Mouse (Mus musculus) thymus, adult 2 months (tissue): ENCODE data around the gene A230050P20Rik.

Experiments used
- CTCF ChIP-seq: fragments of 200-500 bp; IDR thresholded peaks from 2 replicates; pipeline ENCODE4 v1.5.1; 2012; ENCODE audit warnings: mild to moderate bottlenecking, control low read depth, low read length, moderate library complexity, borderline replicate concordance; ENCODE audit not compliant: control insufficient read depth, poor library complexity, insufficient read depth; ENCODE audit errors: extremely low read depth
- POLR2A ChIP-seq: fragments of 200-500 bp; IDR thresholded peaks from 2 replicates; pipeline ENCODE4 v1.6.1; 2012; ENCODE audit warnings: mild to moderate bottlenecking, low read length, control low read depth, moderate library complexity; ENCODE audit not compliant: control insufficient read depth, poor library complexity, insufficient read depth; ENCODE audit errors: extremely low read depth

GRCm38 (mm10) chr9:20868448-20869001 is at the start of gene A230050P20Rik:
- TF ChIP-seq POLR2A (no peak), CTCF (no peak)
